Mouse (Mus musculus): ENCODE results near the gene Wdtc1.

Wdtc1 gene

GRCm38 (mm10) chr4:133375812-133376577 lies 22.7 kb upstream of the Wdtc1 start:
- DNase-seq (ENCODE audit: low spot score): no peak

DNA sequence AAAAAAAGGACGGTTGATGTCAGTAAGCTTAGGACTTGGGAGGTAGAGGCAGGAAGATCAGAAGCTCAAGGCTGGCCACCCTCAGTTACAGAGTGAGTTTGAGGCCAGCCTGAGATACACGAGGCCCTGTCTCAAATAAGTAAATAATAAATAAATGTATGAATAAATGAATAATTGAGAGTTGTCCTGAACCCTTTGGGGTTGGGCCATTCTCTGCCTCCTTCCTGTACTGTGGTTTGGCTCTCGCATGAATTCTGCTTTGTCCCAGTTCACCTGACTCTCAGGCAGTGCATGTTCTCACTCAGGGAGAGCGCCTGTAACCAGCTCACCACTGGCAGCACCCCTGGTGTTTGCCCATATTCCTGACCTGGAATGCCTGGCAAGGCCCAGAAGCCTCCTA lies 20.7 kb upstream of the Wdtc1 start:
- no peak for DNase-seq (ENCODE audit: low spot score)

GRCm38 (mm10) chr4:133372278-133372665 lies 19.0 kb upstream of the Wdtc1 start:
- DNase-seq (ENCODE audit: low spot score): no peak

DNA sequence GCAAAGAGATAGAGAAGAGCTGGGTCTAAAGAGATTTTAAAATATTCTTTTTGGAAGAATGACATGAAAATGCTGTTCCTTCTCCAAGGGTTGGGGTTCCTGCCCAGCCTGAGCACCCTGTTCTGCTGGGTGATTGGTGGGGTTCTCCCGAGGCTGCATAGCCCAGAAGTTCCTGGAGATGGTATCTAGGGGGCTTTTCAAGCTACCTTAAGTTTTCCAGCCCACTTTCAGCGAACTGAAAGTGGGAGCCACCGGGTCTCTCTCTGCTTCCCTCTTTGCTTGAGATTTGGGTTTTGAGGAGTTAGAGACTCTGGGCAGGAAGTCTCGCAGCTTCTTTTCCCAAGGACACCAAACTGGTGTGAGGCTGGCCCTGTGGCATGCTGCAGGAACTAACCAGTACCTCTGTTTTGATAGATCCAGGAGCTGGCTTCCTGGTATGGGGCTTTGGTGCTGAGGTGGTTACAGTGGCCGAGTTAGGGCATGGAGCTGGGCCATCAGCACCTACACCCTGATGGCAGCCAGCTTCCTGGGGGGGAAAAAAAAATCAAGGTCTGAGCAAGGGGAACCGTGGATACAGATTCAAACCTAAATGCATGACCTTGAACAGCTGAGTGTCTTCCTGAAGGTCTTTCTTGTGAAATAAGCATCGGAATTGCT lies 18.5 kb upstream of the Wdtc1 start:
- DNase-seq (ENCODE audit: low spot score): no peak

DNA sequence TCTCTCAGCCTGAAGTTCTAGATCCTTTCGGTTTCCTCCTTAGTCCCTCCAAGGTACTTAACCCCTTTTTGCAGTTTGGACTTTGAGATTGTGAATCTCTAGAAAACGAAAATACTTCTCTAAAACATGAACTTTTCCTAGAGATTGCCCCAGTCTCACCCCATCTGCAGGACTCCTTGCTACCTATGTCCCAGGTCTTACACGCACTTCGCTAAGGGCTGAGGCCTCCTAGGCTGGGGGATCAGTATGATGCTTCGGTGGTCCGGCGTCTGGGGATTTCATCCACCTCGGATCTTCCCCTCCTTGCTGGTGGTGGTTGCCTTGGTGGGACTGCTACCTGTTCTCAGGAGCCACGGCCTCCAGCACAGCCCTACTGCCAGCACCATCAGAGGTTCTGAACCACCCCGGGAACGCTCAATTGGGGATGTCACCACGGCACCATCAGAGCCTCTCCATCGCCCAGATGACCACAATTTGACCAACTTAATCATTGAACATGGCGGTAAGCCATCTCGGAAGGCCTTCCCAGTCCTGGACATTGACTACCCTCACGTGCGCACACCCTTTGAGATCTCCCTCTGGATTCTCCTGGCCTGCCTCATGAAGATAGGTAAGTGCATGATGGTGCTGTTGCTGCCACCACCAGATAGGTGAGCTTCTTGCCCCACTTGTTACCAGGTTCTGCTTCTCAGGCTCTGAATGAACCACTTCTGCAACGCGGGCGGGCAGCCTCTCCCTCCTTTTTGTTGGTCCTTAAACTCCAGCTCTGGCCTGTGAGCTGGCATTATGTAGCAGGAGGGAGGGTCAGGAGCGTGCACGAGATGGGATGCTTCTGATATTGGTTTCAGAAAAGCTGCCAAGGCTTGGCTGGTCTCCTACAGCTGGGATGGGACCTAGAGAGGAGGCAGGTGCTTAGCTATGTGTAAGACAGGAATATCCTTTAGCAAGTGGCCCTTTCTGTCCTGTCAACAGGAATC lies 17.3 kb upstream of the Wdtc1 start:
- DNase-seq (ENCODE audit: low spot score): no peak

DNA sequence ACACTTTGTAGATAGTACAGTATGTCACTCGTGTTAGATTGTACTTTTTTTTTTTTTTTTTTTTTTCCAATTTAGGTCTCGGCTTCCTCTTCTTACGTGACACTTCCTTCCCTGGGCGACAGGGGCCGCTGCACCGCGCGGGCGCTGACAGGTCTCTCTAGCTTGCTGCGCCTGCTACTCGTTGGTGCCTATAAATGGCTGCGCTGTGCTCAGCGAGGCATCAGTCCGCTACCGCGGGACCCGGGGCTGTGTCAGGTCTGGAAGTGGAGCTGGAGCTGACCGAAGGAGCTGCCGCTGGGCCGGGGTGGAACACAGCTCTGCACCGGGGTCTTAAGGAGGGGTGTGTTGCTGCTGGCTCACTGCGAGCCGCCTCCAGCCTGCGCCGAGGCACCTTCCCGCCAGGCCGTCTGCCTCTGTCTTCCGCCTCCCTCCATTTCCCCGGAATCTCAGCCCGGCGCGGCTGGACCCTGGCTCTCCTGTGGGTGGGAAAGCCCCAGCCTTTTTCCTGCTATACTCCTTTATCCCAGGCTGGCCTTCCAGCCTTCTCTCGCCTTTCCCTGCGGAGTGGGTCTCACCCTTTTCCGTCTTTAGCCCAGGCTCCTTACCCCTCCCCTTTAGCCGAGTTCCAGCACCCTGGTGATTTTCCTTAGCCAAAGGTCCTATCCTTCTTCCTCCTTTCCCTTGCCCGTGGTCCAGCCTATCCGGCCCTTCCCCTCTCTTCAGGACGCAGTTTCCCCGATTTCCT lies 16.4 kb upstream of the Wdtc1 start, which contains the start of gene Slc9a1:
Gene Slc9a1 (plus strand): TSS at position 154 of the 745 bp plus-strand sequence.
- peak; percentile 93 for DNase-seq (ENCODE audit: low spot score)

- no peak for DNase-seq (ENCODE audit: low spot score)
Measured at GRCm38 (mm10) chr4:133354641-133355040, 1.4 kb upstream of the Wdtc1 start.

GRCm38 (mm10) chr4:133352797-133353196 lies 484 bp downstream of the Wdtc1 start:
- no peak for DNase-seq (ENCODE audit: low spot score)

- no peak for DNase-seq (ENCODE audit: low spot score)
Measured at GRCm38 (mm10) chr4:133348051-133348775, 5.1 kb downstream of the Wdtc1 start.

DNA sequence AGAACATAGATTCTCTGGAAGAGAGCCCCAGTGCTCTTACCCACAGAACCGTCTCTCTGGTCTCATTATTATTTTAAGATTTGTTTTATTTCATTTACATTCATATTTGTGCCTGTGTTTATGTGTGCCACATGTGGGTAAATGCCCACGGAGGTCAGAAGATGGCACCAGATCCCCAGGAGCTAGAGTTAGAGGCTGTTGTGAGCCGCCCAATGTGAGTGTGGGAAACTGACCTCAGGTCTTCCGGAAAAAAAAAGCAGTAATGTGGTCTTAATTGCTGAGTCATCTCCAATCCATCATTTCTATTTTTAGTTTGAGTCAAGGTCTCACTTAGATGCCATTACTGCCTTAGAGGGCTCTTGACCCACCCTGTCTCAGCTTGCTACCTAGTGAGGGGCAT lies 5.7 kb downstream of the Wdtc1 start:
- DNase-seq (ENCODE audit: low spot score): no peak

DNA sequence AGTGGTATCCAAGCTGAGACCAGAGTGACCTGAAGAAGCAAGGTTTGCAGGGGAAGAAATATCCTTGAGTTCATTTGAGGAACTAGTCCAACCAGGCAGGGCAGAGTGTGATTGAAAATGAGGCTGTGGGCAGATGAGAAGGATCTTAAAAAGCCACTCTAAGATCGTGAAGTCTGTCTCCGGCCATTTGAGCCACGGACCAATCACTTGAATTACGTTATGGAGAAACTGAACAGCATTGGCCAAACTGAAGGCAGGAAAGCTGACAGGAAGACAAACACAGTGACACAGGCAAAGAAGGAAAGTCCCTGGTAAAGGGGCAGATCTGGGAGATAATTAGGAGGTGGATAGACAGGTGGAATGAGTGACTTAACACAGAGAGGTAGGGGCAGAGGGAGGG lies 6.7 kb downstream of the Wdtc1 start:
- no peak for DNase-seq (ENCODE audit: low spot score)

GRCm38 (mm10) chr4:133345702-133346101 lies 7.6 kb downstream of the Wdtc1 start:
- DNase-seq (ENCODE audit: low spot score): peak; percentile 10

DNA sequence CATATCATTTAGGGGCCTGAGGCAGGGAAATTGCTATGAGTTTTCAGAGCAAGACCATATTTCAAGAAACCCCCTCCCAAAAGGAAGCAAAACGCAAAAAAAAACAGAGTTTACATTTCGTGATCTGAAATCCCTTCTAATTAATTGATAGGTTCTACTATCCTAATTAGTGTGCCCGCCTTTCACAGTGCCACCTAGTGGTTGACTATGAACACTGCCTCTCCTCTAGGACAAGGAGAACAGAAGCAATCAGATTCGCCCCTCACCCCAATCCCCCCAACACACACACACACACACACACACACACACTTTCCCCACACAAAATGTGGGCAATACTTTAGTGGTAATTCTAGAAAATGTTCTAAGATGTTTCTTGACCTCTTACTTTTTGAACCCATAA lies 9.2 kb downstream of the Wdtc1 start:
- DNase-seq (ENCODE audit: low spot score): peak; percentile 41

DNA sequence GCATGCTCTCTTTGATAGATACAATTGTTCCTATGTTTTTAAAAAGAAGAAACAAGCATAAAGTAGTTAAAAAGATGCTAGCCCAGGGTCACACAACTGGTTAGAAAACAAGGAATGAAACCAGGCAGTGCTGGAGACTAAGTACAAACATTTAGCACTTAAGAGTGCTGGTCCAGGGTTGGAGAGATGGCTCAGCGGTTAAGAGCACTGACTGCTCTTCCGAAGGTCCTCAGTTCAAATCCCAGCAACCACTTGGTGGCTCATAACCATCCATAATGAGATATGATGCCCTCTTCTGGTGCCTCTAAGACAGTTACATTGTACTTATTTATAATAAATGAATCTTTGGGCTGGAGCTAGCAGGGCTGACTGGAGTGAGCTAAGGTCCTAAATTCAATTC lies 13.1 kb downstream of the Wdtc1 start:
- DNase-seq (ENCODE audit: low spot score): peak; percentile 11

GRCm38 (mm10) chr4:133339148-133339749 lies 14.0 kb downstream of the Wdtc1 start:
- peak; percentile 89 for DNase-seq (ENCODE audit: low spot score)

- DNase-seq (ENCODE audit: low spot score): no peak
Measured at GRCm38 (mm10) chr4:133338521-133339095, 14.7 kb downstream of the Wdtc1 start.

- DNase-seq (ENCODE audit: low spot score): peak; percentile 6
Measured at GRCm38 (mm10) chr4:133337833-133338520, 15.3 kb downstream of the Wdtc1 start.

DNA sequence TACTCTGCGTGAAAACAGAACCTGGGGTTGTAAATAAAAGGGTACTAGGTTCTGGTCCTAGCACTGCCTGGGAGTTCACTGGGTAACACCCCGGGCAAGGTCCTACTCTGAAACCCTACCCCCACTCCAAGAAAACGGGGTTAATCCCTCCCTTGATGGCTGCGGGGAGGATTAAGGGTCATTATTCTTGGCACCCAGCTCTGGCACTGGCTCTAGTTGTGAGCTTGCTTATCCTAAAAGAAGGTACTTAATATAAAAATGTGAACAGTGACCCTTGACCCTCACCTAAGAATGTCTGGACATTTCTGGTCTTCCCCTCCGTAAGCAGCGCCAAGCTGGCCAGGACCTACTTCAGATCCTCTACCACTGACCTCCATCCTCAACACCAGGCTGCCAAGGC lies 20.0 kb downstream of the Wdtc1 start:
- no peak for DNase-seq (ENCODE audit: low spot score)

DNA sequence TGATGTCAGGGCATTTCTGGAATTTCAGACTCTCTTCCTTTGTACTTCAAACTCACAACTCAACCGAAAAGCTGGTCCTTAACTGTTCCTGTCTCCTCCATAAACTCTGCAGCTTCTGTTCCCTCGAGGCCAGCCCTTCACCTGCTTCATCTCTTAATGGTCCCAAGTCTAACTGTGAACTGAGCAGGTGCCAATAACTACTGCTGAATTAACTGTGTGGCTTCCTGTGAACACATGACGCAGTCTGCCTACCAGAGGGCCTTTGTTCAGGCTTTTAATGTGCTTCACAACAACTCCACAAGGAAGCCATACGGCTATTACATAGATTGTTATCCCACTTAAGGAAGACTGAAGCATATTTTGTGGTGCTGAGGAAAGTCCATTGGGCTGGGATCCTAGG lies 23.0 kb downstream of the Wdtc1 start:
- DNase-seq (ENCODE audit: low spot score): peak; percentile 16

DNA sequence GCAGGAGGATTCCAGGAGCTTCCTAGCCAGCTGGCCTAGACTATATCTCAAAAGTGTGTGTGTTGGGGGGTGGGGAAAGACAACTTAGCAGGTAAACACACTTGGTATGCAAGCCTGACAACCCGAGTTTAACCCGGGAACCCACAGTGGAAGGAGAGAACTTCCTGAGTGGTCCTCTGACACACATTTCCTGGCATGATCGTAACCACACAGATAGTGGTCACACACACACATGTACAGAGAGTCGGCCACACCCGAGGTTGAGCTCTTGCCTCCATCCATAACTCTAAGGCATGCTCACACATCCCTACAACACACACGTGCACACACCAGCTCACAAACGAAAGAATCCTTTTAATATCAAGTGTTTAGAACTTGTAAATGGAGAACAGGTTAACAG lies 25.2 kb downstream of the Wdtc1 start:
- DNase-seq (ENCODE audit: low spot score): peak; percentile 30
